Mouse (Mus musculus): ENCODE data around the gene Amigo3.

- TF ChIP-seq CTCF (IDR thresholded peaks at IDR 0.05; ENCODE audit: extremely low read depth, insufficient read depth, low read length) (no peak), POLR2A (IDR thresholded peaks at IDR 0.05; ENCODE audit: extremely low read depth, insufficient read depth, low read length) (no peak)
Observed at GRCm38 (mm10) chr9:108055061-108055460, 2.1 kb downstream of the Amigo3 start.
